Mouse (Mus musculus) CH12.LX (cell line): Measurements from ENCODE around the gene Srrt. TPM values are rescaled to one million over a fixed set of nuclear protein-coding genes. Genes with fewer than 3 reads are reported as not detected.
A peak's percentile ranks its signal among the peaks of the same experiment; 100 is the strongest.

Experiments
- DNase-seq: peaks from one replicate; pipeline ENCODE4 v3.0.0-alpha.2; 2013; ENCODE audit errors: extremely low read depth
- H3K27ac ChIP-seq: 2 replicates; pipeline ENCODE4 v1.5.1; 2012; ENCODE audit warnings: low read depth, mild to moderate bottlenecking, control low read depth, moderate library complexity; ENCODE audit not compliant: insufficient read depth
- H3K27me3 ChIP-seq: replicated peaks from 2 replicates; pipeline ENCODE3; 2012; ENCODE audit warnings: inconsistent platforms
- H3K36me3 ChIP-seq, 2 experiments: replicated peaks in 1 of 2; 2 replicates each; pipeline versions ENCODE3 to v1.6.1; 2012; ENCODE audit warnings: inconsistent platforms in 1 of 2, low read length in 1 of 2, mild to moderate bottlenecking in 1 of 2, mixed read lengths in 1 of 2, moderate library complexity in 1 of 2; ENCODE audit not compliant: control insufficient read depth in 1 of 2, insufficient read depth in 1 of 2
- H3K4me1 ChIP-seq, 2 experiments: 2 replicates each; pipeline ENCODE4 v1.6.1; 2012; ENCODE audit warnings: inconsistent platforms in 1 of 2, moderate library complexity in 1 of 2; ENCODE audit not compliant: insufficient read depth in 2 of 2, control insufficient read depth in 1 of 2
- H3K4me2 ChIP-seq: 2 replicates; pipeline ENCODE4 v1.6.1; 2012; ENCODE audit warnings: low read depth, mild to moderate bottlenecking, control low read depth; ENCODE audit not compliant: poor library complexity, insufficient read depth, severe bottlenecking
- H3K4me3 ChIP-seq, 3 experiments: fragments of 150-350 bp in 1 of 3; sonication (generic) in 1 of 3; replicated peaks in 1 of 3; 2 replicates each; pipeline versions ENCODE3 to v1.5.1; 2011 to 2012; ENCODE audit warnings: low read depth in 2 of 3, low read length in 2 of 3, mild to moderate bottlenecking in 2 of 3, moderate library complexity in 2 of 3, control low read depth in 1 of 3, improper control_type of control experiment in 1 of 3, inconsistent platforms in 1 of 3, mixed read lengths in 1 of 3; ENCODE audit not compliant: poor library complexity in 1 of 3
- H3K79me2 ChIP-seq: replicated peaks from 2 replicates; pipeline ENCODE4 v1.6.1; 2012; ENCODE audit warnings: mild to moderate bottlenecking, moderate library complexity; ENCODE audit not compliant: control insufficient read depth, poor library complexity, insufficient read depth, severe bottlenecking; ENCODE audit errors: extremely low read depth
- H3K9ac ChIP-seq: 2 replicates; pipeline ENCODE4 v1.6.1; 2012; ENCODE audit warnings: low read depth, mild to moderate bottlenecking, control low read depth, moderate library complexity; ENCODE audit not compliant: insufficient read depth
- H3K9me3 ChIP-seq: replicated peaks from 2 replicates; pipeline ENCODE3; 2012; ENCODE audit warnings: low read length, inconsistent platforms, mixed read lengths
- BHLHE40 ChIP-seq: IDR thresholded peaks from 2 replicates; pipeline ENCODE4 v1.6.1; 2011; ENCODE audit warnings: mild to moderate bottlenecking, low read depth, low read length, improper control_type of control experiment
- CHD1 ChIP-seq: IDR thresholded peaks from 2 replicates; pipeline ENCODE4 v1.6.1; 2012; ENCODE audit warnings: low read depth, low read length, improper control_type of control experiment, inconsistent platforms
- CTCF ChIP-seq, 2 experiments: IDR thresholded peaks in 1 of 2; conservative IDR thresholded peaks in 1 of 2; 2 replicates each; pipeline ENCODE4 v1.5.1; 2011 to 2012; ENCODE audit warnings: low read depth in 2 of 2, low read length in 2 of 2, improper control_type of control experiment in 1 of 2, inconsistent platforms in 1 of 2, mild to moderate bottlenecking in 1 of 2, moderate library complexity in 1 of 2
- E2F4 ChIP-seq: IDR thresholded peaks from 2 replicates; pipeline ENCODE4 v1.6.1; 2011; ENCODE audit warnings: low read depth, low read length, improper control_type of control experiment; ENCODE audit not compliant: insufficient replicate concordance
- ELF1 ChIP-seq: IDR thresholded peaks from 2 replicates; pipeline ENCODE4 v1.6.1; 2014; ENCODE audit warnings: low read depth, mild to moderate bottlenecking, inconsistent platforms, low read length, improper control_type of control experiment
- EP300 ChIP-seq: IDR thresholded peaks from 2 replicates; pipeline ENCODE4 v1.6.1; 2011; ENCODE audit warnings: low read length, improper control_type of control experiment
- ETS1 ChIP-seq: conservative IDR thresholded peaks from 2 replicates; pipeline ENCODE4 v1.6.1; 2012; ENCODE audit warnings: low read depth, mild to moderate bottlenecking, inconsistent platforms, low read length, improper control_type of control experiment, moderate library complexity
- GABPA ChIP-seq: IDR thresholded peaks from 2 replicates; pipeline ENCODE4 v1.6.1; 2012; ENCODE audit warnings: low read depth, low read length, improper control_type of control experiment, inconsistent platforms; ENCODE audit not compliant: insufficient replicate concordance
- HCFC1 ChIP-seq: IDR thresholded peaks from 2 replicates; pipeline ENCODE4 v1.6.1; 2012; ENCODE audit warnings: low read depth, mild to moderate bottlenecking, inconsistent platforms, low read length, improper control_type of control experiment
- IRF4 ChIP-seq: IDR thresholded peaks from 2 replicates; pipeline ENCODE4 v1.6.1; 2014; ENCODE audit warnings: low read depth, mild to moderate bottlenecking, inconsistent platforms, low read length, improper control_type of control experiment
- JUN ChIP-seq: IDR thresholded peaks from 2 replicates; pipeline ENCODE4 v1.6.1; 2011; ENCODE audit warnings: low read depth, mild to moderate bottlenecking, low read length, improper control_type of control experiment, moderate library complexity; ENCODE audit not compliant: insufficient read depth
- KAT2A ChIP-seq: IDR thresholded peaks from 2 replicates; pipeline ENCODE4 v1.6.1; 2012; ENCODE audit warnings: low read length, improper control_type of control experiment, inconsistent platforms; ENCODE audit not compliant: insufficient replicate concordance
- MAX ChIP-seq: IDR thresholded peaks from 2 replicates; pipeline ENCODE4 v1.6.1; 2011; ENCODE audit warnings: low read length, improper control_type of control experiment
- MAZ ChIP-seq: IDR thresholded peaks from 2 replicates; pipeline ENCODE4 v1.6.1; 2012; ENCODE audit warnings: low read depth, mild to moderate bottlenecking, inconsistent platforms, low read length, improper control_type of control experiment, moderate library complexity
- MEF2A ChIP-seq: IDR thresholded peaks from 2 replicates; pipeline ENCODE4 v1.6.1; 2014; ENCODE audit warnings: low read depth, mild to moderate bottlenecking, inconsistent platforms, low read length, improper control_type of control experiment, borderline replicate concordance
- MXI1 ChIP-seq: IDR thresholded peaks from 2 replicates; pipeline ENCODE4 v1.6.1; 2011; ENCODE audit warnings: mild to moderate bottlenecking, low read depth, low read length, improper control_type of control experiment
- MYC ChIP-seq: IDR thresholded peaks from 2 replicates; pipeline ENCODE4 v1.6.1; 2011; ENCODE audit warnings: low read depth, mild to moderate bottlenecking, improper control_type of control experiment, low read length
- NELFE ChIP-seq: IDR thresholded peaks from 2 replicates; pipeline ENCODE4 v1.6.1; 2011; ENCODE audit warnings: low read depth, low read length, improper control_type of control experiment
- NRF1 ChIP-seq: IDR thresholded peaks from 2 replicates; pipeline ENCODE4 v1.6.1; 2014; ENCODE audit warnings: low read depth, mild to moderate bottlenecking, inconsistent platforms, low read length, improper control_type of control experiment, moderate library complexity
- POLR2AphosphoS2 ChIP-seq: IDR thresholded peaks from 2 replicates; pipeline ENCODE4 v1.6.1; 2011; ENCODE audit warnings: low read depth, low read length, improper control_type of control experiment
- RAD21 ChIP-seq: IDR thresholded peaks from 2 replicates; pipeline ENCODE4 v1.6.1; 2011; ENCODE audit warnings: low read depth, mild to moderate bottlenecking, low read length, improper control_type of control experiment, moderate library complexity
- SIN3A ChIP-seq: IDR thresholded peaks from 2 replicates; pipeline ENCODE4 v1.6.1; 2012; ENCODE audit warnings: low read length, improper control_type of control experiment, inconsistent platforms
- SMC3 ChIP-seq: IDR thresholded peaks from 2 replicates; pipeline ENCODE4 v1.6.1; 2011; ENCODE audit warnings: low read depth, low read length, improper control_type of control experiment
- TCF12 ChIP-seq: IDR thresholded peaks from 2 replicates; pipeline ENCODE4 v1.6.1; 2014; ENCODE audit warnings: low read depth, mild to moderate bottlenecking, inconsistent platforms, low read length, improper control_type of control experiment
- UBTF ChIP-seq: IDR thresholded peaks from 2 replicates; pipeline ENCODE4 v1.6.1; 2012; ENCODE audit warnings: low read depth, mild to moderate bottlenecking, inconsistent platforms, low read length, improper control_type of control experiment, moderate library complexity
- ZC3H11A ChIP-seq: IDR thresholded peaks from 2 replicates; pipeline ENCODE4 v1.6.1; 2012; ENCODE audit warnings: low read depth, mild to moderate bottlenecking, inconsistent platforms, low read length, improper control_type of control experiment
- ZMIZ1 ChIP-seq: IDR thresholded peaks from 2 replicates; pipeline ENCODE4 v1.6.1; 2012; ENCODE audit warnings: low read depth, mild to moderate bottlenecking, inconsistent platforms, low read length, improper control_type of control experiment
- ZNF384 ChIP-seq: IDR thresholded peaks from 2 replicates; pipeline ENCODE4 v1.6.1; 2012; ENCODE audit warnings: low read depth, low read length, improper control_type of control experiment, inconsistent platforms
- dilution Hi-C: fragments of 300-500 bp; cut with MboI; formaldehyde crosslinking; loops from 2 replicates; pipeline ENCODE4 v1.14.3; 2020; ENCODE audit warnings: low sequenced_read_pairs; ENCODE audit not compliant: extremely low pct_unique_long_range_greater_than_20kb, extremely low pct_ligation_motif_present
- in situ Hi-C: fragments of 300-500 bp; cut with MboI; formaldehyde crosslinking; loops from 3 replicates; pipeline ENCODE4 v1.14.3; 2019; ENCODE audit warnings: low sequenced_read_pairs, low pct_ligation_motif_present, low pct_unique_long_range_greater_than_20kb, mixed read lengths
- polyA plus RNA-seq: library from polyadenylated mRNA; unstranded; fragments of >175 nt; gene quantifications from 2 replicates; pipeline ENCODE4 v1.2.1, GENCODE M21; 2012; ENCODE audit warnings: low read depth; ENCODE audit not compliant: insufficient read length
- total RNA-seq, 2 experiments: library from RNA; depleted of rRNA; stranded (reverse); fragments of 300-350 nt in 1 of 2; fragments of >200 nt in 1 of 2; gene quantifications; 2 replicates each; pipeline ENCODE4 v1.2.3; 2012 to 2014

Srrt gene
- total and polyA plus RNA-seq, 3 experiments, result 148 to 493 (median 165) TPM

GRCm38 (mm10) chr5:137287032-137287952 is 20.2 kb downstream of the Srrt start, which contains the start of gene Ache:
Gene Ache, plus strand, starts transcription at chr5:137287519.
- peak within 1 kb of the TSS in 1 of 3 experiments; percentile 12 for H3K4me3 ChIP-seq
- peak within 1 kb of the TSS; percentile 40 for H3K4me2 ChIP-seq
- no peaks in the 10 kb centered on the region for H3K79me2 ChIP-seq
- DNase-seq, result no peak
- peaks cover 40% of the 10 kb centered on the region for H3K27me3 ChIP-seq
- H3K4me1 ChIP-seq, result peaks cover 14 to 41% of the 10 kb centered on the region in 2 experiments; a peak in 3 of 4 replicates
- no peak within 1 kb of the TSS for H3K9ac ChIP-seq
- in situ Hi-C loops (no loop called here), dilution Hi-C loops (no loop called here)
- no peaks in the 10 kb centered on the region for H3K36me3 ChIP-seq
- no peak within 1 kb of the TSS for H3K27ac ChIP-seq
- peaks cover 15% of the 10 kb centered on the region for H3K9me3 ChIP-seq
- TF ChIP-seq BHLHE40 (peak; percentile 33; the same call in 1 of the 2 replicates), NRF1 (peak; percentile 31; the same call in 1 of the 2 replicates), ELF1 (no peak)

GRCm38 (mm10) chr5:137286655-137287031 is 20.8 kb downstream of the Srrt start:
- peaks cover 14 to 41% of the 10 kb centered on the region in 2 experiments; a peak in 3 of 4 replicates for H3K4me1 ChIP-seq
- DNase-seq, result peak; percentile 89
- no peaks in the 10 kb centered on the region for H3K79me2 ChIP-seq
- peaks cover 16% of the 10 kb centered on the region for H3K9me3 ChIP-seq
- H3K9ac ChIP-seq, result no peak overlapping the region
- in situ Hi-C loops, result no loop called here
- peaks cover 43% of the 10 kb centered on the region for H3K27me3 ChIP-seq
- dilution Hi-C loops, result no loop called here
- H3K36me3 ChIP-seq, result no peaks in the 10 kb centered on the region
- H3K4me3 ChIP-seq, result no peak overlapping the region
- no peak overlapping the region for H3K27ac ChIP-seq
- TF ChIP-seq CHD1 (no peak), ETS1 (no peak; the same call in 1 of the 2 replicates), EP300 (no peak), ZC3H11A (peak; percentile 78), MEF2A (peak; percentile 50; the same call in 1 of the 2 replicates), KAT2A (no peak), SMC3 (peak; percentile 94), E2F4 (no peak), GABPA (no peak), MXI1 (peak; percentile 44; the same call in 1 of the 2 replicates), SIN3A (peak; percentile 63; the same call in 1 of the 2 replicates), CTCF (conservative IDR thresholded peaks at IDR 0.05 in 1 of 2, IDR thresholded peaks at IDR 0.05 in 1 of 2; ENCODE audit: low read depth in 2 of 2, low read length in 2 of 2) (peak; percentile 14 to 95; a peak in 2 of 4 replicates), MAX (peak; percentile 55; the same call in 1 of the 2 replicates), ZMIZ1 (no peak), JUN (no peak), RAD21 (peak; percentile 88), MYC (0 out of 2 replicates have a peak, but pooled peaks have one; percentile 38), NELFE (0 out of 2 replicates have a peak, but pooled peaks have one; percentile 29), TCF12 (0 out of 2 replicates have a peak, but pooled peaks have one; percentile 21), HCFC1 (peak; percentile 36; the same call in 1 of the 2 replicates), ELF1 (peak; percentile 49), POLR2AphosphoS2 (no peak), MAZ (0 out of 2 replicates have a peak, but pooled peaks have one; percentile 79), UBTF (no peak), ZNF384 (no peak), IRF4 (peak; percentile 64)
- H3K4me2 ChIP-seq, result peak overlapping the region; percentile 40
